Mouse (Mus musculus) lung, adult 2 months (tissue): ENCODE data around the gene Triap1.

Source experiments
- CTCF ChIP-seq: fragments of 200-500 bp; IDR thresholded peaks from 2 replicates; pipeline ENCODE4 v1.5.1; 2011; ENCODE audit warnings: mild to moderate bottlenecking, low read length, control low read depth; ENCODE audit not compliant: insufficient read depth
- POLR2A ChIP-seq: fragments of 200-500 bp; IDR thresholded peaks from 2 replicates; pipeline ENCODE4 v1.6.1; 2011; ENCODE audit warnings: low read depth, mild to moderate bottlenecking, control low read depth, low read length, borderline replicate concordance; ENCODE audit errors: extremely low read depth

DNA sequence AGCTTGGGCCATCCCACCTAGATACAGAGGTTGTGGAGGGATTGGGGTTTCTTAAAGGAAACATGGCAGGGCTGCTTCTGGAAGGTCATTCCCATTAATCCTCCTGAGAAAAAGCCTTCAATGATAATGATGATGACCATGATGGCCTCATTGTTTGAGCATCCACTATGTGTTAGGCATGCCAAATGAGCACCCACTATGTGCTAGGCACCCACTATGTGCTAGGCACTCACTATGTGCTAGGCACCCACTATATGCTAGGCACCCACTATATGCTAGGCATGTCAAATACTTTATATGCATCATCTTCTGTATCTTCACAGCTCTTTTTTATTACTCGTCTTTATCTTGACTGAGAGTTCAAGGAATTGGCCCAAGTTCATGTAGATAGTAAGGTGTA lies 51.9 kb downstream of the Triap1 start:
- TF ChIP-seq POLR2A (no peak), CTCF (no peak)
